Mouse (Mus musculus) lung, embryonic 14.5 days (tissue): ENCODE data around the gene Vasp. TPM values are rescaled to one million over a fixed set of nuclear protein-coding genes. Genes with fewer than 3 reads are reported as not detected.
A peak's percentile ranks its signal among the peaks of the same experiment; 100 is the strongest.

Experiments used
- ATAC-seq: fragments of 200-750 bp; cut with Nextera tagmentation; 2 replicates; pipeline ENCODE4 v1.8.0; 2017; ENCODE audit warnings: mild to moderate bottlenecking, moderate TSS enrichment, moderate library complexity; ENCODE audit not compliant: insufficient read depth
- DNase-seq: peaks from one replicate; pipeline ENCODE4 v3.0.0-alpha.2; 2015
- H3K27ac ChIP-seq: fragments of 300-500 bp; sonication (generic); 2 replicates; pipeline ENCODE4 v1.5.1; 2014; ENCODE audit warnings: low read depth, mild to moderate bottlenecking, moderate library complexity
- H3K27me3 ChIP-seq: fragments of 300-500 bp; sonication (generic); 2 replicates; pipeline ENCODE4 v1.6.1; 2014; ENCODE audit warnings: low read length, control low read depth; ENCODE audit not compliant: insufficient read depth
- H3K36me3 ChIP-seq: fragments of 300-500 bp; sonication (generic); 2 replicates; pipeline ENCODE4 v1.6.1; 2014; ENCODE audit warnings: control low read depth; ENCODE audit not compliant: insufficient read depth
- H3K4me1 ChIP-seq: fragments of 300-500 bp; sonication (generic); 2 replicates; pipeline ENCODE4 v1.6.1; 2014; ENCODE audit warnings: antibody characterized with exemption, control low read depth; ENCODE audit not compliant: insufficient read depth
- H3K4me2 ChIP-seq: fragments of 300-500 bp; sonication (generic); 2 replicates; pipeline ENCODE4 v1.6.1; 2014; ENCODE audit warnings: mild to moderate bottlenecking
- H3K4me3 ChIP-seq: fragments of 300-500 bp; sonication (generic); 2 replicates; pipeline ENCODE4 v1.5.1; 2014; ENCODE audit warnings: low read depth, low read length
- H3K9ac ChIP-seq: fragments of 300-500 bp; sonication (generic); 2 replicates; pipeline ENCODE4 v1.6.1; 2014
- H3K9me3 ChIP-seq: fragments of 300-500 bp; sonication (generic); 2 replicates; pipeline ENCODE4 v1.6.1; 2016; ENCODE audit warnings: low read depth, low read length, control low read depth
- CTCF ChIP-seq: IDR thresholded peaks from 2 replicates; pipeline ENCODE4 v1.5.1; 2016; ENCODE audit warnings: antibody characterized with exemption, low read depth
- WGBS: fragments of 180-500 bp; shearing (Covaris S2); extraction: QIAGEN DNeasy Blood & Tissue Kit; methylation state at CpG from one replicate; pipeline ENCODE4 v1.1.7; 2014; 5-methylcytosine and 5-hydroxymethylcytosine counted together
- polyA plus RNA-seq: library from polyadenylated mRNA; unstranded; fragments of >200 nt; fragmentation: Nextera tagmentation; extraction: Ambion mirVana; gene quantifications from 2 replicates; pipeline ENCODE4 v1.2.1, GENCODE M21; 2014

The Vasp gene
- polyA plus RNA-seq, 1 experiment from 2014 or later = 95.3 TPM

GRCm38 (mm10) chr7:19306819-19307738 is 35.5 kb upstream of the Vasp start:
- Histone ChIP-seq H3K4me2 (peak overlapping the region; percentile 100; the same call in 1 of the 2 replicates), H3K27ac (no peak overlapping the region), H3K27me3 (peaks cover 54% of the 10 kb centered on the region), H3K36me3 (no peaks in the 10 kb centered on the region), H3K9ac (no peak overlapping the region), H3K9me3 (no peaks in the 10 kb centered on the region), H3K4me3 (no peak overlapping the region; the same call in 1 of the 2 replicates), H3K4me1 (no peaks in the 10 kb centered on the region)
- ATAC-seq (no peak), DNase-seq (no peak)
- no peak for TF ChIP-seq CTCF
- WGBS = 66% methylated on average over 25 of the region's 25 CpGs

- H3K9ac ChIP-seq = no peak overlapping the region
- 49% methylated on average over 16 of the region's 16 CpGs for WGBS
- H3K27ac ChIP-seq = no peak overlapping the region
- DNase-seq (no peak), ATAC-seq (no peak)
- no peaks in the 10 kb centered on the region for H3K4me1 ChIP-seq
- H3K27me3 ChIP-seq = peaks cover 58% of the 10 kb centered on the region
- no peaks in the 10 kb centered on the region for H3K9me3 ChIP-seq
- no peak overlapping the region for H3K4me3 ChIP-seq
- no peaks in the 10 kb centered on the region for H3K36me3 ChIP-seq
- TF ChIP-seq CTCF = no peak
- no peak overlapping the region for H3K4me2 ChIP-seq
Observed at GRCm38 (mm10) chr7:19305796-19306765, 34.5 kb upstream of the Vasp start.

- no peak overlapping the region for H3K9ac ChIP-seq
- H3K27ac ChIP-seq = no peak overlapping the region
- WGBS = 9% methylated on average over 6 of the region's 6 CpGs
- peak overlapping the region; percentile 31; the same call in 1 of the 2 replicates for H3K4me3 ChIP-seq
- DNase-seq (no peak), ATAC-seq (no peak)
- H3K9me3 ChIP-seq = no peaks in the 10 kb centered on the region
- no peak for TF ChIP-seq CTCF
- no peaks in the 10 kb centered on the region for H3K4me1 ChIP-seq
- H3K4me2 ChIP-seq = peak overlapping the region; percentile 58
- H3K36me3 ChIP-seq = no peaks in the 10 kb centered on the region
- H3K27me3 ChIP-seq = peaks cover 58% of the 10 kb centered on the region
Observed at GRCm38 (mm10) chr7:19305413-19305735, 33.8 kb upstream of the Vasp start.

GRCm38 (mm10) chr7:19304501-19305412 is 33.1 kb upstream of the Vasp start:
- Histone ChIP-seq H3K4me2 (peak overlapping the region; percentile 58), H3K4me1 (no peaks in the 10 kb centered on the region), H3K9me3 (no peaks in the 10 kb centered on the region), H3K27me3 (peaks cover 58% of the 10 kb centered on the region), H3K9ac (no peak overlapping the region), H3K36me3 (no peaks in the 10 kb centered on the region), H3K4me3 (peak overlapping the region; percentile 31), H3K27ac (no peak overlapping the region)
- ATAC-seq (no peak), DNase-seq (no peak)
- WGBS = 2% methylated on average over 48 of the region's 48 CpGs
- no peak for TF ChIP-seq CTCF

GRCm38 (mm10) chr7:19303770-19304169 is 32.2 kb upstream of the Vasp start:
- Histone ChIP-seq H3K9me3 (no peaks in the 10 kb centered on the region), H3K27me3 (peaks cover 58% of the 10 kb centered on the region), H3K36me3 (no peaks in the 10 kb centered on the region), H3K4me3 (peak overlapping the region; percentile 31), H3K9ac (0 out of 2 replicates have a peak overlapping the region, but pooled peaks have one; percentile 10), H3K27ac (no peak overlapping the region), H3K4me2 (peak overlapping the region; percentile 58), H3K4me1 (no peaks in the 10 kb centered on the region)
- peak; percentile 88 for TF ChIP-seq CTCF
- WGBS = 2% methylated on average over 16 of the region's 16 CpGs
- no peak for ATAC-seq
- peak; percentile 86 for DNase-seq

GRCm38 (mm10) chr7:19303046-19303305 is 31.4 kb upstream of the Vasp start:
- no peak overlapping the region for H3K4me3 ChIP-seq
- H3K9ac ChIP-seq = no peak overlapping the region
- H3K4me2 ChIP-seq = no peak overlapping the region
- ATAC-seq = no peak
- H3K9me3 ChIP-seq = no peaks in the 10 kb centered on the region
- DNase-seq = no peak
- WGBS = 78% methylated on average over 12 of the region's 12 CpGs
- no peaks in the 10 kb centered on the region for H3K36me3 ChIP-seq
- H3K27me3 ChIP-seq = peaks cover 58% of the 10 kb centered on the region
- no peaks in the 10 kb centered on the region for H3K4me1 ChIP-seq
- H3K27ac ChIP-seq = no peak overlapping the region
- TF ChIP-seq CTCF = no peak
